Mouse (Mus musculus) gastrocnemius, adult 8-10 months (tissue): Measurements from ENCODE around the gene Shox2. TPM values are rescaled to one million over a fixed set of nuclear protein-coding genes. Genes with fewer than 3 reads are reported as not detected.

ENCODE experiments used
- DNase-seq, 2 experiments: peaks; one replicate each; pipeline ENCODE4 v3.0.0; 2022; ENCODE audit warnings: low spot score in 2 of 2
- total RNA-seq, 4 experiments: library from RNA; stranded (reverse); gene quantifications; 2 replicates each; pipeline ENCODE4 v1.2.4; 2022

The Shox2 gene
- total RNA-seq, 4 experiments from 2014 or later: 0.73 to 2.3 (median 1.2) TPM

GRCm38 (mm10) chr3:66964884-66965283 is 16.7 kb downstream of the Shox2 start:
- DNase-seq: no peak

GRCm38 (mm10) chr3:66959972-66960371 is 21.6 kb downstream of the Shox2 start:
- DNase-seq: no peak

DNA sequence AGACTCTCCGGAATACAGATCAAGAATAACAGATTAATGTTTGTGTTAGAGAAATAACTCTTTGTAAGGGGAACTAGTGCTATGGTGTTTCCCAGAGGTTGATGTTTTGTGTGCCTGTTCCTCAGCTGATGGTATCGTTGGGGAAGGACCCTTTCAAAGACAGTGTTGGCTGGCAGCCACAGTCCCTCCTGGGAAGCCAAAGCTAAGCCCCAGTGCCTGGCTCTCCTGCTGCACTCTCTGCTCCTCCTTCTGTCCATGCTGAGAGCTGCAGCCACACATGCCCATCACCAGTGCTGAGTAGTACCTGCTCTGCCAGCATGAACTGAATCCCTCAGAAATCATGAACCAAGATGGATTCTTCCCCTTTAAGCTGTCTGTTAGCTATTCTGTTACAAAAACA is 26.4 kb downstream of the Shox2 start:
- no peak for DNase-seq

DNA sequence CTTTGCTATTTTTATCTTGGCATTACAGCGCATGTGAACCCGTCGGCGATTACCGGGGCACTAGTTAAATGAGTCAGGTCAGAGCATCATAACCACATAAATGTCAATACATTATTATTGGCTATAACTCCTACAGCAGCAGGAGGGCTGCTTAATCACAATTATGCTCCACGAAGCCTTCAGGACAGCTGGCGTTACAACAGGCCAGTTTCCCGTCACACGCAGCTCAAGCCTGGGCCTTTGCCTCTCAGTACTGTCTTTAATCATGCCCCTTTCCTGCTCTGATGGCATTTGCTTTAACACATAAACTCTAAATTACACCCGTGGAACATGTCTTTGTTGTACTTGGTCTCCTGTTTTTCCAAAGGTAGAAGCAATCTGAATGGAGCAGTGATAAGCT is 41.9 kb downstream of the Shox2 start:
- no peak for DNase-seq

DNA sequence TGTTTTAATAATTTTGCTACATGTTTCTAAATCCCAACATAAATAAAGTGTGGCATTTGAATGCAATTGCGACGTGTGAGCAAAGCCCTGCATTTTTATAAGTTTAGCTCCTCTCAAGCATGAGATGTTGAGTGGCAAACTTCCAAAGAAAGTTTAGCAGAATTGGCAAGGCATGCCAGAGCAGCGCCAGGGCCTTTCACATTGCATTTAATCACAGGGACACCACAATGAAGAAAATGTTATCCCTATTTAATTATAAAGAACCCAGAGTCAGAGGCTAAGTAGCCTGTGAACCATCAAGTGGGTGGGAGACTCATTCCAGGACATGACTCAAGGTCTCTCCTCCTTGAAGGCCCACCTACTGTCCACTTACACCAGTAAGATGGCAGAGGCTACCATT is 59.1 kb downstream of the Shox2 start:
- no peak for DNase-seq

Other genes with a start within 250 kb of the Shox2 start
- 10 to 100 TPM; 11.4 to 13.1 (median 11.7) TPM for gene Rsrc1, start 381 bp downstream of the Shox2 start, total RNA-seq